Mouse (Mus musculus): Measurements from ENCODE around the gene Csad.
A peak's percentile ranks its signal among the peaks of the same experiment; 100 is the strongest.

The Csad gene

DNA sequence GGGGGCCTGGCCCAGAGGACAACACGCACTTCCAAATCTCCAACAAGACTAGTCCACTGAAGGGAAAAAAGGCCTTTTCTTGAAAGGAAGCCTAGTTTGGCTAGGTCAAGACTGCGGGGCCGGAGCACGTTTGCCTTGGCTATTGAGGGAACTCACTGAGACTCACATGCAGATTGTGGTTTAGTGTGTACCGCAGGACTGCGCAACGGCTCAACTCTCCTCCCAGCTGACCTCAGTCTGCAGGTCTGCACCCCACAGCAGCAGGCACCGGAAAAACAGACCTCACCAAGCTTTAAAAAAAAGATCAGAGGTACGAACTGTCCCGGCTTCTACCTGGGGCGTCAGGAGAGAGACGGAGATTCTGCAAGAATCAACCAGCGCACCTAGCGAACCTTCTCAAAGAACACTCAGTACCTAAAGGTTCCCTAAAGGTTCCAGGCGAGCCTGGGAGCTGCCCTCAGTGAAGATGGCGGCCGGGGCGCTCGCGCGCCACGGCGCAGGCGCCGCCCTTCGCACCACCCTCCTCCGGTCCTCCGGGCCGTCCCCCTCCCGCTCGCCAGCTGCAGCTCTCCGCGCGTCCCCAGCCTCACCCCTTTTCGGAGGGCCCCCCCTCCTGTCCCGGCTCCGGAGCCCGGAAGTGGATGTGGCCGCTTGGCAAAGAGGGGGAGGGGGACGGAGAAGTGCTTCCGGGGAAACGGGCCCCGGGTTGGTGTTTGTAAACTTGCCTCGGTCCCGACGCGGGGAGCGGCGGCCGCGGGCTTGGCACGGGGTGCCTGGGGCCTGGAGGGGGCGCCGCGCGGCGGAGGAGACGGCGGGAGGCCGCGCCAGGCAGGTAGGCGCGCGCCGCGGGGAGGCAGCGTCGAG, 1.3 kb downstream of the Csad start, which contains the start of gene Zfp740:
Gene Zfp740, plus strand, starts transcription at position 279 of the 864 bp plus-strand sequence.
- DNase-seq (ENCODE audit: low spot score in 2 of 2): peak; percentile 83 to 90

DNA sequence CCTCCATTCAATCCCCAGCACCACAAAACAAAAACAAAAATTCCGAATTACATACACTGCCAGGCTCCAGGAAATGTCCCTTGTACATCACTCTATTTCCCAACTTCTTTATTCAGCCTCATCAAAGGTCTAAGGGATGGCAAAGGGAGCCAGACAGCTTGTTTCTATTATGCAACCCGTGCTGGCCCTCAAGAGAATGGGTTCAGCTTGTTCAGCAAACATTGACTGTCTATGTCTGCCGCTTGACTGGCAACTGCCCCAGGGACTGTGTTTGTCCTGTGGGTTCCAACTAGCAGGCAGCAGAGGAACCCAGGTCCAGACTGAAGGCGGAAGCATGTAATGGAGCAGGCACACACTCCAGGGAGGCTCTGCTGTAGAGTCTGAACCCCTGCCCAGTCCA, 5.7 kb downstream of the Csad start:
- no peak for DNase-seq (ENCODE audit: low spot score in 2 of 2)

DNA sequence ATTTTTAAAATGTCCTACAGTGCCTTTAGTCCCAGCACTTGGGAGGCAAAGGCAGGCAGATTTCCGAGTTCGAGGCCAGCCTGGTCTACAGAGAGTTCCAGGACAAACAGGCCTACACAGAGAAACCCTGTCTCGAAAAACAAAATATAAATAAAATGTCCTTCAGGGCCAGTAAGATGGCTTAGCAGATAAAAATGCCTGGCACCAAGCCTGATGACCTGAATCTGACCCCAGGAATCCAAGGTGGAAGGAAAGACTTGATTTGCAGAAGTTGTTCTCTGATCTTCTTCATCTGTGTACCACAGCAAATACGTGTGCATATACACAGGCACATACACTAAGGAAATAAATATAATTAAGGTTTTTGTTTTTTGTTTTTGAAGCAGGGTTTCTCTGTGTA, 9.2 kb downstream of the Csad start:
- DNase-seq (ENCODE audit: low spot score in 2 of 2): no peak

DNA sequence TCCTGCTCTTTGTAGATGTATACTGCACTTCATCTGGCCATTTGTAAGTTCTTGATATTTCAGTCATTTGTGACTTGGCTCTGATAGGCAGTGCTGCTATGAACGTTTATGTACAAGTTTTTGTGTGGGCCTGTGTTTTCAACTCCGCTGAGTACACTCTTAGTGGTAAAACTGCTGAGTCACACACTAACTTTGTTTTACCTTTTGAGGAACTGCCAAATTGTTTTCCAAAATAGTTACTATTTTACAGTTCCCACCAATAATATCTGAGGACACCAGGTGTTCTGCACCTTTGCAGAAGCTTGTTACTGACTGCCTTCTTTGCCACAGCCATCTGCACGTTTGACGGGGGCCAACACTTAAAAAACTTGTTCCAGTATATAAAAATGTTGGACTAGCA, 10.1 kb downstream of the Csad start:
- DNase-seq (ENCODE audit: low spot score in 2 of 2): no peak

DNA sequence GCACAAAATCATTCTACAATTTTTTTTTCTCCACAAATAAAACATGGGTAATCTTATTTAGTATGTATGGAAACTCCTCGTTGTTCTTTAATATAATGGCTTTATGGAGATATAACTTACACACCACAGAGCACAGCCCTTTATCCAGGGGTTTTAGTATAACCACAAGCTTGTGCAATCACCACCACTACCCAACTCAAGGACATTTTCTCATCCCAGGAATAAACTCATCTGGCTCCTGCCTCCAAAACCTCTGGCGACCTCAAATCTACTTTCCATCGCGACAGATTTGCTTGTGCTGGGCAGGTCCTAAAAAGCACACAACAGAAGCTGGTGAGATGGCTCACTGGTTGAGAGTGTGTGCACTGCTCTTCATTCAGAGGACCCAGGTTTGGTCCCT, 10.9 kb downstream of the Csad start:
- DNase-seq (ENCODE audit: low spot score in 2 of 2): no peak

DNA sequence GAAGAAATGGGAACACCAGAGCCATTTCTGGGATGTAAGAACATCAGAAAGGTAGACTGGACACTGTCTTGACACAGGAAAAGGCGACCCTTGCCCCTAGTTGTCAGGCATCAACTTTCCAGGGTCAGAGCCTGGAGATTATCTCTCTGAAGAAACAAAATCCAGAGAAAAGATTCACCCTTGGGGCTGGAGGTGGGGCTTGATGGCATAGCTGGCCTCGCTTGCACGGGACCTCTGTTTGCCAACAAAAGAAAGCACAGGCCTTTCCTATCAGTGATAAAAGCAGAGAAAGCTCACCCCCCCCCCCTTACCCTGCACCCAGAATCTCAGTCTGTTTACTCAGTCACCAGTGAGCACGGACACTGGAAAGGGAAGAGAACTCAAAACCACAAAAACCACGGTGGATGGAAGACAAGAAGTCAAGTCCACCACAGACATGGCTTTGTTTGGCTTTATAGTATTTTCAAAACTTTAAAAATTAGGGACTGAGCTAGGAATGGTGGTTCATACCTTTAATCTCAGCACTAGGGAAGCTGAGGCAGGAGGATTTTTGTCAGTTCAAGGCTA, 11.6 kb downstream of the Csad start:
- no peak for DNase-seq (ENCODE audit: low spot score in 2 of 2)

DNA sequence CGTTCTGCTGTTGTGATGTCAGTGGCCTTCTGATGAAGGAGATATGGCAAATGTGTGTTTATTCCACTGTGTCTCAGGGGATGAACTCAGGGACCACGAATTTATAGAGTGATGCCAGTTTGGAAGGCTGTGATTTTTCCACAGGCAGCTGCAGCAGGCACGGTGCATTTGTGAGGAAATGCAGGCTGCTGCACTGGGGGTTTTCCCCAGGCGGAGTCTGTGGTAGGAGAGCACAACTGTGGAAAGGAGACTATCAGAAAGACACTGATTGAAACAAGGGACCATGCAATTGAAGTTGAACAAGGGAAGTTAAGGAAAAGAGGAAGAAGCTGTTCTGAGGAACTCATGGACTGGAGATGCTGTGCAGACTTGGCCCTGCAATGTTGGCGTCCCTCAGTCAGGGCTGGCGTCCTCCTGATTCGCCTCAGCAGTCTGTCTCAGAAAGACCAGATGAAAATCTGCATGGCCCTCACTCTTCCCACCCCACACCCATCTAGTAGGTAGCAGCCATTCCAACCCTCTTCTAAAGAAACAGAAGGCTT, 12.2 kb downstream of the Csad start:
- no peak for DNase-seq (ENCODE audit: low spot score in 2 of 2)

DNA sequence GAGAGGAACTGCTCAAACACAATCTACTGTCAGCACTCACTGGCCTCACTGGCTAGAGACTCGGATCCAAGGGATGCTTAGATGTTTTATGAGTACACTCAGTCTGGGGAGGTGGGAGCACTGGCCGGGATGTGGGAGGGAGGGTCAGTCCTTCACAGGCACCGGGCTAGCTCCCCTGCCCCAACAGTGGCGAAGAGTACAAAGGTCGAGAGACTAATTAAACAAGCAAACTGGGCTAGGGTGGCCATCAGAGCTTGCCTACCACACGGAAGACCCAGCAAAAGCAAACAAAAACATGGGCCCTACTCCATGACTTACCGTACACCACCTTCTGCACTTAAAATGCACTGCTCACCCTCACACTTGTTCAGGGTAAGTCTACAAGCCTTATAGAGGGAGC, 12.8 kb downstream of the Csad start:
- DNase-seq (ENCODE audit: low spot score in 2 of 2): no peak

DNA sequence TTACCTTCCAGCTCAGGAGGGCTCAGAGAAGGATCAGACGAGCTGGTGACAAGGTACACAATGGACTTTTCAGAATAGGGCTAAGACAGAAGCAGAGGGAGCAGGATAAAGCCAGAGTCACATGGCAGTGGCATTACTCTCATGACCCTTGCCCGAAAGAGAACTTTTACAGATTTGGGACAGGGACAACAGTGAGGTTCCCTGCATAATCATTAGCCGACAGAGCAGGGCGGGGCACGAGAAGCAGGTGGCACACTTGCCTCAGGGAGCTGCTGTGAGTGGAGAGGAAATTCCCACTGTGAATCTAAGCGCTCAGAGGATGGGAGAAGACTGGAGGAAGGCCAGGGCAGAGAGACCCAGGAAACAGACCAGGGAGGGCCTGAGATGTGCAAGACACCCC, 15.6 kb downstream of the Csad start:
- DNase-seq (ENCODE audit: low spot score in 2 of 2): no peak

DNA sequence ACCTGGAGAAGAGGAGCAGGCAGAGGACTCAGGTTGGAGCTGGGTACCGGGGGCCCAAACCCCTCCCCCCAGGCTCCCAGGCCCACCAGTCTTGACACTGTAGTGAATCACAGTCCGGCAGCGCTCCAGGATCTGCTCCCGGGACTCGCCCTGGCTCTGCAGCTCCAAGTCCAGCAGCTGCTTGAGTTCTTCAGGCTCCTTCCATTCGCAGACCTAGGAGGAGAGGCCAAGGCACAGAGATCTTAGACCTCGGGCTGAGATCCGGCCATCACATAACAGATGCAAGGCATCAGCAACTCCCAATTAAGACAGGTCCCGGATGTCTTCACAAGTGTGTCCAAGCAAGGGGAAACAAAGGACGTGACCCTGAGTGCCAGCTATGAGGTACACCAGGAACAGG, 16.4 kb downstream of the Csad start:
- DNase-seq (ENCODE audit: low spot score in 2 of 2): no peak

DNA sequence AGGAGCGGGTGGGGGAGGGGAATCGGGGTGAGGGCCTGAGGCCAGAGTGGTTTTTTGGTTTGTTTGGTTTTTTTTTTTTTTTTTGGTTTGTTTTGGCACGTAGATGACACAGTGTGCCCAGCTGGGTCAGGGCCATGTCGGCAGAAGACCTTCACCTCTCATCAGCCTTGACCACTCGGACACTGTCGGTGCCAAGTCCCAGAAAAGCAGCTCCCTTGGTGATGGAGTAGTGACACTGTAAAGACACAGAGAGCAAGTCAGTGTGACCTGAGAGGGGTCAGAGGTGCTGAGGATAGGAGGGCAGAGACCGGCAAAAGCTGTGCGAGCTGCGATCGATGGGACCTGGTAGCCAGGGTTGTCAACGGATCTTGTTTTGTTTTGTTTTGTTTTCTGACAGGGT, 18.3 kb downstream of the Csad start:
- DNase-seq (ENCODE audit: low spot score in 2 of 2): no peak

DNA sequence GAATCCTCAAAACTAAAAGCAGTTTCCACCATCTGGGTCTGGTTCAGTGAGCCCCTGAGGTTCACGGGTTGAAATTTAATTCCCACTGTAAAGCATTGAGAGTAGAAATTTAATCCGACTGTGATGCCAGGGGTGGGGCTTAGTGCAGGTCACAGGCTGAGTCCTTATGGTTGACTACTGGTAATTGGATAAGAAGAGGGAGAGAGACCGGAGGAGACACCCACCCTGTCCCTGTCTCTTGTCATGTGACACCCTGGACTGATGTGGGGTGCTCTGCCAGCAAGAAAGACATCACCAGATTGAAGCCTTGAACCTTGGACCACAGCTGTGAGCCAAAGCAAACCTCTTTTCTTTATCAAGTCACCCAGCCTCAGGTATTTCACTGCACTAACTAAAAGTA, 21.4 kb downstream of the Csad start:
- no peak for DNase-seq (ENCODE audit: low spot score in 2 of 2)

DNA sequence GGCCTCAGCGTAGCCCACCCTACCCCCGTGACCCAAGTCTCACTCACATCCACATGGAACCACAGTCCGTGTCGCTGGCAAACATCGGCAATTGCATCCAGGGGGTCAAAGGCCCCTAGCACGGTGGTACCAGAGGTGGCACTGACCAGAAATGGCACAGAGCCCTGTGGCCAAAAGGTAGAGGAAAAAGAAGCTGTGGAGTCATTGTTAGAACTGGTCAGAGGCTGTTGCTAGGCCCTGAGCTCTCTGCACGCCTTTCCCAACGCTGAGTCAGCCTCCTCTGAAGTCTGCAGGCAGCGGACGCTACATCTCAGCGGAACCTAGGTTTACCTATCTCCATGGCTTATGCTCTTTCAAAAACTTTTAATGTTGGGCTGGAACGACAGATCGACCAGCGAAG, 24.6 kb downstream of the Csad start:
- no peak for DNase-seq (ENCODE audit: low spot score in 2 of 2)

DNA sequence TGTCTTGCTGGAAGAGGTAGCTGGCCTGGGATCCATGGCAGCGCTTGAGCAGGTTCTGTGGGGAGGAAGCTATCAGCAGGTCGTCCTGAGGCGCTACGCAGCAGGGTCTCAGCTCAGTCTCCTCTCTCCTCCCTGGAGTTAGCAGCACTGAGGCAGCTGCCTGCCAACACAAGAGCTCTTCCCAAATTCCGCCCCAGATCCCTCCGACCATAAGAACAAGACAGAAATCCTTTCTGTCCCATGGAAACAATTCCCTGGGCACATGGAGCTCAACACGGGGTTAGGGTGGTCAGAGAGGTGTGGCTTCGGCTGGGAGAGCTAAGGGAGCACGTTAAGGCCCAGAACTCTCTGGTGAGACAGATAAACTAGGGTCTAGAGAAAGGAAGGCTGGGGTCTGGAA, 25.4 kb downstream of the Csad start:
- no peak for DNase-seq (ENCODE audit: low spot score in 2 of 2)

DNA sequence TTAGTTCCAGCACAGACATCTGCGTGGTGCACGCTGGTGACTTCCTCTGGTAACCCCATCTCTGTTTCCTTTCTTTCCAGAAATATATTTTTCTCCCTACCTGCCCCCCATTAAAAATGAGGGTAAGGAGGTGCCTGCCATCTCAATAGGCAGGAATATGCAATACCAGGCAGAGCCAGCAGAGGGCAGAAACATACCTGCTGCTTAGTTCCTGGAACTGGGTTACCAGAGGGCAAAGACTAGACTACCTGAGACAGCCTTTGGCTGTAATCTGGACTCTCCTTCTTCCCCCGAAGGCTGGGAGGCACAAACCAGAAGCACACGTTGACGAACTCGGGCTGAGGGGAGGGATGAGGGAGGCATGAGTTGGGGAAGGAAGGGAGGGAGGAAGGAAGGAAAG, 26.2 kb downstream of the Csad start:
- peak; percentile 79 to 81 for DNase-seq (ENCODE audit: low spot score in 2 of 2)

DNA sequence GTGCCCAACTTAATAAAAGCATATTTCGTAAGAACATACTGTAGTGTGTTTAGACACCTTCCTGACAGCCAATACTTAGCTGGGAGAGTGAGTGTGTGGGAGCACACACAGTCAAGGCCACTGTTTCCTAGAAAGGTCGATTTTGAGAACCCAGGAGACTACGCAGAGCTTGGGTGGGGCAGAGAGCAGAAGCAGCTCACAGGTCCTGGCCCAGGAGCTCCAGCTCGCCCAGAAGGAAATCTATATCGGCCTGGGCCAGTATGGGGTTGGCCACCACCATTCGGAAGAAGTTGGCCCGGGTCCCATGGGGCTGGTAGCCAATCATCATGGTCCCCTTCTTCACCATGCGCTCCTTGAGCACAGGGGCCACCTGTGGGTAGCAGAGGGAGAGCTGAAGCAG, 27.1 kb downstream of the Csad start:
- no peak for DNase-seq (ENCODE audit: low spot score in 2 of 2)

DNA sequence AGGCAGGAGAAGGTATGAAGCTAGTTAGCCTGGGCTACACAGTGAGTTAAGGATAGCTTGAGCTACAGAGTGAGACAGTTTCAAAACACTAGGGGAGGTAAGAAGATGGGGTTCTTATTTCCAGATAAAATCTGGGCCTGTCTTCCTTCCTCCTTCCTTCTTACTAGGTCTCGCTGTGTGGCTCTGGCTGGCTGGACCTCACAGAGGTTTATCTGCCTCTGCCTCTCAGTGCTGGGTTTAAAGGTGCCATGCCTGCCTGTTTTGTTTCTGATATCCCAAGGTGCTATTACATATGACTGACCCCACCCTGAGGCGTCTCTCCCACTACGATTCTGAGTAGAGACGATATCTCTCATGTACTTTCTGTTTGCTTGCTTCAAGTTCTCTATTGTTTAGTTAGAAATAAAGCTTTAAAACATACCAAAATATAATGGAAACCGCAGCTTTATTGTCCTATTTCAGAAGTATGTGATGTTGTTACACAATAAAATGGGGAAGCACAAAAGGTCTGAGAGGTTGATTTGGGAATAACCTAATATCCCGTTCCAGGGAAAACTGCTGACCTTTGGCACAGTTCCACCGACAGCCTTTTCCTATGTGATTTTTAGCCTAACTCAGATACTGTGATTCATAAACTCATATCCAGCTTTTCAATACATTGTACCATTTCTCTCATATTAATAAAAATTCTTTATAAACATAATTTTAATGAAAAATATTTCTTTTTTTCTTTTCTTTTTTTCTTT, 27.8 kb downstream of the Csad start:
- DNase-seq (ENCODE audit: low spot score in 2 of 2): no peak

DNA sequence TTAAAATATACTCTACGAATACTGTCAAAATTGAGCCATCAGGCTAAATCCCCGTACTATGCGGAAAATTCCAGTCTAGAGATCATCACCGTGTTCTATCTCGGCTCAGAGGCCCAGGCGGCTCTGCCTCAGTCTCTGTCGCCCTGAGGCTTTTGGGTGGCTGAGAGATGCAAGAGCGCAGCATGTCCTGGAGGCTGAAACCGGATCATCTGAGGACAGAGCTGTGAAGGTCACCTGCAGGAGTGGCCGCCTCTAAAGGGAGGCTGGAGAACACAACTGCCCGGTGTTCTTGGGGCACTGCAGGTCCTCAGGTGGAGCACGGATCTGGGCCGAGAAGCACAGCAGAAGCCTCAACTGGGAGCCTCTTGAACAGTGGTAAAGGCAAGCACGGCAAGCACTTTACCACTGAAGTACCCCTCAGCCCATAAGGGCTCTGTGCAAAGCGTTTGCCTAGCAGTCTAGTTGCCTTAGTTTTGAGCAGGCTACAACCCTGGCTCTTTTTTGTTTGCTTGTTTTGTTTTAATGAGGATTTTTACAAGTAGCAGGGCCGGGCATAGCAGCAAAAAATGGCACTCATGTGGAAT, 28.7 kb downstream of the Csad start:
- DNase-seq (ENCODE audit: low spot score in 2 of 2): no peak

DNA sequence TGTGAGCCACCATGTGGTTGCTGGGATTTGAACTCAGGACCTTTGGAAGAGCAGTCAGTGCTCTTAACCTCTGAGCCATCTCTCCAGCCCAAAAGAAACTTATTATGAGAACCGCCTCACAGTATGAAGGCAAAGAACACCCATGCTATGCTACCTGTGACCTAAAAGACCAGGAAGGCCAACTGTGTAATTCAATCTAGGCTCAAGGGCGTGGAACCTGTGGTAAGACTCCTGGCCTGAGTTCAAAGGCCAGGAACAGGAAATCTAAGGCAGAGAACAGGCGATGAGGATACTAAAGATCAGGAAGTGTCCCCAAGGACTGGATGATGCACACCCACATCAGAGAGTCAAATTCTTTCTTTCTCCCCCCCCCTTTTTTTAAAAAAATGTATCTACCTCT, 30.9 kb downstream of the Csad start:
- no peak for DNase-seq (ENCODE audit: low spot score in 2 of 2)

DNA sequence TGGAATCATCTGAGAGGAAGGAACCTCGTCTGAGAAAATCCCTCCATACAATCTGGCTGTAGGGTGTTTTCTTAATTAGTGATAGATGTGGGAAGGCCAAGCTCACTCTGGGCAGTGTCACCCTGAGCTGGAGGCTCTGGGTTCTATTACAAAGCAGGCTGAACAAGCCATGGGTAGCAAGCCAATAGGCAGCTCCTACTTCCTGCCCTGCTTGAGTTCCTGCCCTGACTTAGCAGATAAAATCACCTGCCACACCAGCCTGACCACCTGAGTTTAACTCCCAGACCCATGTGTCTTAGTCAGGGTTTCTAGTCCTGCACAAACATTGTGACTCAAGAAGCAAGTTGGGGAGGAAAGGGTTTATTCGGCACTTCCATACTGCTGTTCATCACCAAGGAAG, 35.5 kb downstream of the Csad start:
- DNase-seq (ENCODE audit: low spot score in 2 of 2): no peak

DNA sequence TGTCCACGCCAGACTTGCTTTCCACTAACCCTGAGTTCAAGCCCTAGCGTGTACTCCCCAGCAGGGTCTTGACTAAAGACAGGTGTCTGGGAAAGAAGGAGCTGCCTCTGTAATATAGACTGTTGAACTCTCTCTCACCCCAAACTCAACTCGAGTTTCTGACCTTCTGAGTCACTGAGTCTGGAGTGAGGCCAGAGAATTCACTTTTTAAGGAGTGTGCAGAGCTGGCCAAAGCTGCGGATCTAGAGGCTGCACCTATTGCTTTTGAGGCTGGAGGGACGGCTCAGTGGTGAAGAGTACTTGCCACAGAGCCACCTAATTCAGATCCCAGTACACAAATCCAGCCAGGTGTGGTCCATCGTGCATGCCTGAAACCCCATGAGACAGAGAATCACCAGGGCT, 36.9 kb downstream of the Csad start:
- DNase-seq (ENCODE audit: low spot score in 2 of 2): no peak

DNA sequence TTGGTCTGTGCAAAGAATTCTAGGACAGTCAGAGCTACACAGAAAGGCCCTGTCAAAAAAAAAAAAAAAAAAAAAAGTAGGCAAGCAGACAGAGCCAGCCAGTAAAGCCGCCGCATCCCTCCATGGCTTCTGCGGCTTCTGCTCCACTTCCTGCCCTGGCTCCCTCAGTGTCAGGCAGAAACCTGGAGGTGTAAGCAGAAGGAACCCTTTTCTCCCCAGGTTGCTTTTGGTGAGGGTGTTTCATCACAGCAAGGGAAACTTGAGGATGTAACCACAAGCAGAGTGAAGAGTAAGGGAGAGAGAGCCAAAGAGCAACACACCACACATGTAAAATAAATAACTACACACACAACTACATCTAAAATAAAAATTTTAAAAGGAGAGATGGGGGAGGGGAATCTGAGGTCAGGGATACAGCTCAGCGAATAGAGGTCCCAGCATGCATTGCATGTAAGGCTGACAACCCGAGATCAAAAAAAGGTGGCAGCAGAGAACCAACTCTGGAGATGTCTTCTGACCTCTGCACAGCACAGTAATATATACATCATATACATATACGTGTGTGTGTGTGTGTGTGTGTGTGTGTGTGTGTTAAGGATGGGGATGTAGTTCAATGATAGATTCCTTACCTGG, 38.9 kb downstream of the Csad start:
- no peak for DNase-seq (ENCODE audit: low spot score in 2 of 2)
